Mouse (Mus musculus) kidney, postnatal 14 days (tissue): ENCODE measurements around the gene Aven.

Source experiments
- DNase-seq: peaks from one replicate; pipeline ENCODE4 v3.0.0; 2022; ENCODE audit warnings: mixed read lengths

The Aven gene

DNA sequence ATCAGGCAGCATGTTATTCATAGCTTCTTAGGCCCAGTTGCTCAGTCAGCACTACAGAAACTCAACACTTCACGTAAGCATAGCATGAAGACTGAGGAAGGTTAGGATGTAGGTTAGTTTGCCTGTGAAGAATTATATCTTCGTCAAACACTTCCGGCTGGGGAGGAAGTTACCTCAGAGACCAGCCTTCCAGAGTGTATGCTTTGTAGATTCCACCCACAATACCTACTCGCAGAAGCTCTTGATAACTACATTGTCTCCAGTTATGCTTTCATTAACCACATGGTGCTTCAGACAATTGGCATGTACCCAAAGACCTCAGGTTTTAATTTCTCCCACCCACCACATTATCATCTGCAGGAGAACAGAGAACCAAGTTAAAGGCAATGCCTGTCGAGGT, 189.1 kb downstream of the Aven start:
- no peak for DNase-seq
